Mouse (Mus musculus): Measurements from ENCODE around the gene Fbxw7. TPM values are rescaled to one million over a fixed set of nuclear protein-coding genes. Genes with fewer than 3 reads are reported as not detected.

The Fbxw7 gene
- polyA plus RNA-seq, 1 experiment from 2014 or later: 9.3 TPM

DNA sequence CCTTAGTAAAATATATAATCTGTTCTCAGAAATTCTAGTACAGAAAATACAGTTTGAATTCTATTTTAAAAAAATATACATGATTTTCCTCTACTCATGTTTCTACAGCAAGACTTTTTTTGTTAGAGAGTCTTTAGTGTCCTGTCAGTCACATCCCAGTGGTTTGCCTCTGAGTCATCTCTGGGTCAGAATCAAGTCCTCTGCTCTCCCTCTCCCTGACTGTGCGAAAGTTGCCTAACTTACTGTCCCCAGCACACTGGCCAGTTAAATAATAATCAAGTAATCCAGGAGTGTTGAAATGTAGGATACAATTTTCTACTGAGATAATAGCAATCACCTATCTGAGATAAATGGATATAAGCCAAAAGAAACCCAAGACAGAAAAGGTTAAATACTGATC, 120.7 kb downstream of the Fbxw7 start:
- no peaks in the 10 kb centered on the region for H3K4me1 ChIP-seq
- H3K27me3 ChIP-seq: no peaks in the 10 kb centered on the region
- 61% methylated on average over 1 of the region's 1 CpGs for WGBS
- no peak overlapping the region for H3K4me2 ChIP-seq
- no peak overlapping the region for H3K9ac ChIP-seq
- H3K9me3 ChIP-seq (replicated peaks): no peaks in the 10 kb centered on the region
- no peak overlapping the region for H3K27ac ChIP-seq
- H3K36me3 ChIP-seq: no peaks in the 10 kb centered on the region
- no peak overlapping the region for H3K4me3 ChIP-seq (replicated peaks)
- no peak for ATAC-seq (replicated peaks; ENCODE audit: low FRiP score)

DNA sequence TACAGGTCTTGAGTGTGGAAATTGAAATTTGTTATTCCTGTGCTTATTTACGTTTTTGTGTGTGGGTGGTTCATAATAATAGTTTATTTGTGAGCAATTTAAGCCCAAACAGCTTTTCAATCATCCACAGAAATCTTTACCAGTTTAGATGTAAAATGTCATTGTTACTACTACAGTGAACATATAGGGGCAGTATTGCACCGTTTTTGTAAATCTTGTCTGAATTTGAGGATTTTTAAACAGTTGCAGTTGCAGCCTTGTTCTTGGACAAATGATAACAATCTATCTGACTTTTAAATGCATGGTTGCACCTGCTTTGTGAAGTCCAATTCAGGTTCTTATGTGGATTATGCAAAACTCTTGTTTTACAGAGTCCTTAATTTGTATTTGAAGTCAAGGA, 121.2 kb downstream of the Fbxw7 start:
- Histone ChIP-seq H3K4me3 (replicated peaks) (no peak overlapping the region), H3K9ac (no peak overlapping the region), H3K36me3 (no peaks in the 10 kb centered on the region), H3K27me3 (no peaks in the 10 kb centered on the region), H3K4me1 (no peaks in the 10 kb centered on the region), H3K27ac (no peak overlapping the region), H3K4me2 (no peak overlapping the region), H3K9me3 (replicated peaks) (no peaks in the 10 kb centered on the region)
- ATAC-seq (replicated peaks; ENCODE audit: low FRiP score): no peak
- 44% methylated on average over 2 of the region's 2 CpGs for WGBS

DNA sequence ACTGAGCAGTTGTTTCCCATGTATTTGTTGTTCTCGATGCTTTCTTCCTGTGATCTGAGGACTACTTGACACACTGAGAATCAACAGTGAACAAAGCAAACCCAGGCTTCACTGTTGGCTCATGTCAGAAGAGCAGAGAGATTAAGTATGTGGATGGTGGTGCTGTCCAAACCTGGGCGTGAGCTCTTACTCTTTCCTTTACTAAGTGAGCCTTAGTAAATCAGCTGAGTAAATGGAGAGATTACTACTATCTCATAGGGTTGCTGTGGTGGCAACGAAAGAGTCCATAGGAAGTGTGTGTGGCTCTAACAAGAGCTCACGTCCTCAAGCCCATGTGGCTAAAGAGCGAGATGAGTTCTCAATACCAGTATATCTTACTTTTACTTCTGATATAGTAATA, 121.9 kb downstream of the Fbxw7 start:
- 90% methylated on average over 5 of the region's 5 CpGs for WGBS
- no peak for ATAC-seq (replicated peaks; ENCODE audit: low FRiP score)
- no peaks in the 10 kb centered on the region for H3K27me3 ChIP-seq
- no peak overlapping the region for H3K4me3 ChIP-seq (replicated peaks)
- H3K9ac ChIP-seq: no peak overlapping the region
- H3K9me3 ChIP-seq (replicated peaks): no peaks in the 10 kb centered on the region
- no peaks in the 10 kb centered on the region for H3K4me1 ChIP-seq
- no peak overlapping the region for H3K4me2 ChIP-seq
- H3K27ac ChIP-seq: no peak overlapping the region
- H3K36me3 ChIP-seq: no peaks in the 10 kb centered on the region

DNA sequence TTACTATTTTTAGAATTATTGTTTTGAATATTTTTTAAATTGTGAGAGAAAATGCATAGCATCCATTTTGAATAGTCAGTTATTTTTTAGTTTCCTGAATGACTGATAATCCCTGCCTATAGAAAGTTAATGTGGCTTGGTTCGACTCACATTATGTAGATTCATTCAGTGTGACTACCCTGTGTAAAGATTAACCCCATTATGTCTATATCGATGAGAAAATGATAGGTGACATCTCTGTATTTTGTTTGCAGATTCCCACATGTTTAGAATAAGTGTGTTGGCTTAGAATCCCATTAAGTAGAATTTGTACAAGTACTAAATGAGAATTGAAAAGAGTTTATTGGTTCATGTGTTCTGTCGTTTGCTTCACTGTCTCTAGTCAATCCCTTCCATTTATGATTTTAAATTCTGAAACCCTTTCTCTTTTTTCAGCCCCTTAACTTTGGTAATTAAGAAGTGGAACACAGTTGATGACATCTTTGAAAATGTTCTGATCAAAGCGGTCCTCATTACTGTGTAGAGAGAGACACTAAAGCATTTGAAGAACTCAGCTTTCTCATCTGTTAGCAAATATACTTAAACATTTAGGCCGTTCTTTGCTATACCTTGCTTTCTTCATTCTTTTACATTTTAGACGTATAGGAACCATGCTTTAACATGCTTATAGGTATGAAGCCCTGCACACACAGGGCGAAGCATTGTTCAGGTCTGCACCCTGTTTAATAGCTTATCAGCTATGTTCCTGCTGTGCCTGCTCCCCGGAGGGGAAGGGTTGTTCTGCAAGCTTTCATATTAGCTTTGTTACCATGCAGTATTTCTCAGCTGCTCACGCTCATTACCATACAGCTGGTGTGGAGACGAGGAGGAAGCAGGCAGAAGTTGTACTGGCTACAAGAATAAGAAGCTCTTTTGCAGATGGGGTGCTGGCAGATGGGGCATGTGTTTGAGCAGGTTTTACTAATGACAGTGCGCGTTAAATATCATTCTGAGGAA, 122.6 kb downstream of the Fbxw7 start:
- no peak overlapping the region for H3K4me2 ChIP-seq
- no peaks in the 10 kb centered on the region for H3K36me3 ChIP-seq
- H3K27ac ChIP-seq: no peak overlapping the region
- H3K27me3 ChIP-seq: no peaks in the 10 kb centered on the region
- H3K4me3 ChIP-seq (replicated peaks): no peak overlapping the region
- H3K4me1 ChIP-seq: no peaks in the 10 kb centered on the region
- WGBS: 72% methylated on average over 12 of the region's 12 CpGs
- ATAC-seq (replicated peaks; ENCODE audit: low FRiP score): no peak
- H3K9me3 ChIP-seq (replicated peaks): no peaks in the 10 kb centered on the region
- H3K9ac ChIP-seq: no peak overlapping the region

DNA sequence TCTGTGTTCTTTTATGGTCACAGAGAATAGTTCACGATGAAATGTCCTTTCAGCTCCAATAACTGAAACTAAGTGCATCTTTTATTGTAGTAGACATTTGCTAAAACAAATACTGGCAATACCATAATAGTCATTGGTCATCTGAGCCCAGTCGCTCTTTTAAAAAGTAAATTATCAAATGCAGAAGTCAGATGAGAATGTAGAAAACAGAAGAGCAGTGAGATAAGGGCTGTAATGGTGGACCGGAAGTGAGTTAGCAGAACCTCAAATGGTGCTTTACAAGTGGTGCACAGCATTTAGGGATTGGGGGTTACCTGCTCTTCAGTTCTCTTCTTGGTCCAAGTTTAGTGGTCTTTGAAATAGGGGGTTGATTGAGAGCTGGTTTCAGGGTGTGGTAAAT, 129.9 kb downstream of the Fbxw7 start:
- 89% methylated on average over 3 of the region's 3 CpGs for WGBS

DNA sequence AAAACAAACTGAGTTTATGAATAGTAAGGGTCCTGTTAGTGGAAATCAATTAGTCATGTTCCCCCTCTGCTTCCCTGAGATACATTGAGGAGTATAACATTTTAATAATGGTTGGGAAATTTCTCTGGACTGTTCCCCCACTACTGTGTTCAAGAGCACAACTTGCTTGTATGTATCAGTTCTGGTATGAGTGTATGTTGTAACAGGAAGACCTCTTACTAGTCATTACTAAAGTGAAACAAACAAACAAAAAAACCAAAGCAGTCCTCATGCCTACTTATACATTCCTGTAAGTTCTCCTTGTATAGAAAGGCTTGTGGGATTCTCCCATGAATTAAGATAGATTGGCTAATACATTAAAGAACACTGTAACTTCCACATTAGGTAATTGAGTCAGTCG, 131.3 kb downstream of the Fbxw7 start:
- ATAC-seq (replicated peaks; ENCODE audit: low FRiP score): no peak
- WGBS: 87% methylated on average over 1 of the region's 1 CpGs

More for the DNA sequence above, 129.9 kb downstream of the Fbxw7 start:
- no peak for ATAC-seq (replicated peaks; ENCODE audit: low FRiP score)
- Histone ChIP-seq H3K4me1 (no peaks in the 10 kb centered on the region), H3K4me2 (no peak overlapping the region), H3K36me3 (no peaks in the 10 kb centered on the region), H3K9me3 (replicated peaks) (no peaks in the 10 kb centered on the region), H3K4me3 (replicated peaks) (no peak overlapping the region), H3K27me3 (no peaks in the 10 kb centered on the region), H3K9ac (no peak overlapping the region), H3K27ac (no peak overlapping the region)

DNA sequence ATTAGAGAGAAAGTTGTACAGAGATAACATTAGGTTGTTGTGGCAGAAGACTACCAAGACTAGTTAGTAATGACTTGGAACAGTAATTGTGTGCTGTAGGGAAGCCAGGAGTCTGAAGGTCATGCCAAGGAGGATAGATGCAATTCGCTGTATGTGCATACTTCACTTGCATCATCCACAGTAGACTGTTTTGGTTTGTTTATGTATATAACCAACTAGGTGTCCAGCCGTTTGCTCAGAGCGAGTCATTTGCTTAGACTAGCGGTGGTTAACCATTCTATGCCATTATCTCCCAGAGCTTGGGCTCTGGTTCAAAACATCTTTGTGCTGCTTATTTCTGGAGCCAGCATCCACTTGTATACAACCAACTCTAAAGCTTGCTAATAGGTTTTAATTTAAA, 134.3 kb downstream of the Fbxw7 start:
- Histone ChIP-seq H3K36me3 (no peaks in the 10 kb centered on the region), H3K9me3 (replicated peaks) (no peaks in the 10 kb centered on the region), H3K9ac (no peak overlapping the region), H3K4me1 (0 out of 2 replicates have a peak, but pooled peaks cover 4% of the 10 kb centered on the region), H3K4me3 (replicated peaks) (no peak overlapping the region), H3K27me3 (no peaks in the 10 kb centered on the region), H3K27ac (no peak overlapping the region), H3K4me2 (no peak overlapping the region)
- no peak for ATAC-seq (replicated peaks; ENCODE audit: low FRiP score)
- WGBS: 93% methylated on average over 4 of the region's 4 CpGs

More for the DNA sequence above, 131.3 kb downstream of the Fbxw7 start:
- H3K4me3 ChIP-seq (replicated peaks): no peak overlapping the region
- H3K4me1 ChIP-seq: no peaks in the 10 kb centered on the region
- no peak overlapping the region for H3K9ac ChIP-seq
- no peaks in the 10 kb centered on the region for H3K9me3 ChIP-seq (replicated peaks)
- H3K36me3 ChIP-seq: no peaks in the 10 kb centered on the region
- no peaks in the 10 kb centered on the region for H3K27me3 ChIP-seq
- H3K27ac ChIP-seq: no peak overlapping the region
- no peak overlapping the region for H3K4me2 ChIP-seq

DNA sequence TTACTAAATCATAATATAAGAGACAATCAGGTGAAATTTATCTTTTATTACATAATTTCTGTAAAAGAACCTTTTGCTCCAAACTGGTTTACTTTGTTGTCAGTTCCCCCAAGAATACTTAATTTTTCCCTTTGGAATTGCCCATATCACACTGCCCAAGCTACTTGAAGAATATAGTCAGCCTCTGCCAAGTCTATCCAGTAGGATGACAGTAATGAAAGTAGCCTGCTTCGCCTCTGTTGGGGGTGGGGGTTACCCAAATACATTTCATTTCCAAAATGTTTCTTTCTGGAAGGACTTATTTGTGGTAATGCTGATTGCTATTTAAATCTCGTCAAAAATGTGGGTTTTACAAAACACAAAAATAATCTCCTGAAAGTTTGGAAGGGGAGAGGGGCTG, 136.6 kb downstream of the Fbxw7 start:
- Histone ChIP-seq H3K9me3 (replicated peaks) (no peaks in the 10 kb centered on the region), H3K4me3 (replicated peaks) (peak overlapping the region; percentile 44), H3K9ac (no peak overlapping the region), H3K27ac (peak overlapping the region; percentile 69), H3K4me2 (peak overlapping the region; percentile 71), H3K27me3 (no peaks in the 10 kb centered on the region), H3K36me3 (no peaks in the 10 kb centered on the region), H3K4me1 (0 out of 2 replicates have a peak, but pooled peaks cover 4% of the 10 kb centered on the region)
- 18% methylated on average over 2 of the region's 2 CpGs for WGBS
- peak; percentile 75 for ATAC-seq (replicated peaks; ENCODE audit: low FRiP score)

DNA sequence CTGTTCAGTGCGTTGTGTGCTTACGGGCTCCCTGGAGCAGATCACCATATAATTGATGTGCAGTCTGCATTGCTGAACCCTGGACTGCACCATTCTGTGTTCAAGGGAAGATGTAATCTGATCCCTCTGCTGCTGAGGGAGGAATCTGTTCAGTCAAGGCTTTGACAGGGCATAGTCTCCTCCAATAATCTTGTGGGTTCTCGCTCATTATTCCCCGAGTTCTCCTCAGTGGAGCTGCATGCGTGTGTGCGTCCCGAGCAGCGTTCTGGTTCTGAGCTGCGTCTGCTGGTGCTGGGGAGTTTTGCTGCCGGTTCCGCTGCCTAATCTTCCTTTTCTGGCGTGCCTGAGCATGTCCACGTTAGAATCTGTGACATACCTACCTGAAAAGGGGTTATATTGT, 137.1 kb downstream of the Fbxw7 start:
- Histone ChIP-seq H3K27ac (peak overlapping the region; percentile 69), H3K4me2 (peak overlapping the region; percentile 71), H3K4me1 (0 out of 2 replicates have a peak, but pooled peaks cover 4% of the 10 kb centered on the region), H3K9ac (peak overlapping the region; percentile 41), H3K9me3 (replicated peaks) (no peaks in the 10 kb centered on the region), H3K27me3 (no peaks in the 10 kb centered on the region), H3K4me3 (replicated peaks) (peak overlapping the region; percentile 44), H3K36me3 (no peaks in the 10 kb centered on the region)
- ATAC-seq (replicated peaks; ENCODE audit: low FRiP score): peak; percentile 100
- 8% methylated on average over 13 of the region's 13 CpGs for WGBS

DNA sequence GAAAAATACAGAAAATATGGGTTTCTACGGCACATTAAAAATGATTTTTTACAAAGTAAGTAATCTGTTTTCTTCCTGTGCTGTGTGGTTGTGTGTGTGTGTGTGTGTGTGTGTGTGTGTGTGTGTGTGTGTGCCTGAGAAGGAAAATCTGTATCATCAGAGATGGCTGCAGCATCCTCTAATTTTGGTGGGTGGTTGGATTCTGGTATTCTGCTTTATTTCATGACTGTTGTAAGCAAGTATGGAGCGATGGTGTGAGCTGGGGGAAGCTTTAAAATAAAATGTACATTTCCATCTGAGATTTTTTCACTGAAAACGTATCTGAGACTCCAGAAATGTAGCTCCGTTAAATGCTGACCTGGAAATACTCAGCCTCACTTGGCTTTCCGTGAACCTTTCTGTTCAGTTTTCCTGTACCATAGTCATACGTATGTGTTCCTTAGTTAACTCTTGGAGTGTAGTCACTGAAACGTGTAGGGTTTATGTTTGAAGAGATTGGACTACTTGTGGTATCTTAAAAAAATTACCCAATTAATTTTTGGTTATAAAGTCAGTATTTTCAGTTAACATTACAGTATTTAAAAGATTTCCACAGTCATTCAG, 137.6 kb downstream of the Fbxw7 start:
- 0 out of 2 replicates have a peak, but pooled peaks have one; percentile 6 for ATAC-seq (replicated peaks; ENCODE audit: low FRiP score)
- 52% methylated on average over 7 of the region's 7 CpGs for WGBS
- Histone ChIP-seq H3K36me3 (no peaks in the 10 kb centered on the region), H3K4me1 (0 out of 2 replicates have a peak, but pooled peaks cover 4% of the 10 kb centered on the region), H3K27me3 (no peaks in the 10 kb centered on the region), H3K4me3 (replicated peaks) (peak overlapping the region; percentile 44), H3K9ac (peak overlapping the region; percentile 41), H3K27ac (peak overlapping the region; percentile 69), H3K4me2 (peak overlapping the region; percentile 71), H3K9me3 (replicated peaks) (no peaks in the 10 kb centered on the region)

DNA sequence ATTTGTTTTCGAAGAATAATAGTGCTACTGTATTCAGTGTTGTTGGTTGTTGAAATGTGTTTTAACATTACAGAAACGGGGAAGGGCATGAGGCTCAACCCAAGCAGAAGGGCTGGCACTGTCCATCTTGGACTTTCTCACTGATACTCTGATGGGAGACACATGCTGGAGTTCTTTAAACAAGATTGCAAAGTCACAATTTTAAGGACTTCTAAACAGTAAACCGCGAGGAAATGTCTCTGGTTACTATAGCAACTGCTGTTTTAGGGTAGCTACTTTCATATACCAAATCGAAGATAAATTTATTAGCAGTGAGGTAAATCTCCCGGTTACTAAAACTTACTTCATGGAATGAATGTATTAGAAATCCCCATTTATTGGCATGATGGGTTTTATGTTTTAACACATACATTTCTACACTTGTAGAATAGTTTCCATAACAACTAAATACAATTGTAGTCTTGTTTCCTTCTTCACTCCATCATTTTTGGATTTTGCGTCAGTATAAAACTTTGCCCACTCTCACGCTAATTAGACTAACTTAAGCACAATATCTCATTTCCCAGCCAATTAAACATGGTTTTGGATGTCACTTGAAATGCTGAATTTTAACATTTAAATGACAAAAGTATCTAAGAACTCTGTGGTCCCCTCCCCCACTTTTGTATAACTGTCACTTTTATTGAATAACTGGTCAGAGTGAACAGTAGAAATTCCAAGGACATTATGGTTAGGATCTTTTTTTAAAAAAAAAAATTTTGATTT, 140.1 kb downstream of the Fbxw7 start:
- Histone ChIP-seq H3K4me1 (0 out of 2 replicates have a peak, but pooled peaks cover 4% of the 10 kb centered on the region), H3K9me3 (replicated peaks) (no peaks in the 10 kb centered on the region), H3K36me3 (no peaks in the 10 kb centered on the region; the same call in 1 of the 2 replicates), H3K4me2 (no peak overlapping the region), H3K27ac (no peak overlapping the region), H3K27me3 (no peaks in the 10 kb centered on the region), H3K9ac (no peak overlapping the region), H3K4me3 (replicated peaks) (no peak overlapping the region)
- no peak for ATAC-seq (replicated peaks; ENCODE audit: low FRiP score)
- WGBS: 92% methylated on average over 8 of the region's 8 CpGs
